In genomic region chr16:92511773-92512391, GRCm38 (mm10) we compare ENCODE assay signal across 10 mouse cellular contexts. TPM values are rescaled to one million over a fixed set of nuclear protein-coding genes. Genes with fewer than 3 reads are reported as not detected.
DNase-seq lines count a peak whose midpoint lies in the region; ATAC-seq and TF ChIP-seq lines count a peak whose summit lies in the region.
"Had no signal": no experiment of that assay in that cellular context is flagged by ENCODE, and none has a peak within 500 bp of the region (broad histone marks: within the 10 kb centered on the region; RNA-seq: fewer than 3 reads in every experiment).

No protein-coding gene starts in this region.

- WGBS in spleen, adult 2 months: 53% methylated on average over 5 of the region's 5 CpGs
- WGBS in forebrain, embryonic 12.5 days: 52% methylated on average over 5 of the region's 5 CpGs

- peak; percentile 11 to 26 for DNase-seq in cerebellum, adult 18-20 months
- DNase-seq in cerebellum, adult 11 months: no peak
- DNase-seq in spleen, adult 2 months (ENCODE audit: low read depth in 1 of 2, low spot score in 2 of 2): no peak
- DNase-seq in spleen, postnatal 36 days (ENCODE audit: low spot score in 2 of 2): no peak
- peak; percentile 45 to 62 for DNase-seq in lung, postnatal 4 days
- DNase-seq in testis, postnatal 10 days (ENCODE audit: low spot score): no peak
- no peak for DNase-seq in heart, adult 11 months

- no peak overlapping the region for H3K9ac ChIP-seq in forebrain, embryonic 12.5 days
- H3K9ac ChIP-seq: heart, embryonic 13.5 days had no signal

- no peaks in the 10 kb centered on the region for H3K27me3 ChIP-seq in spleen, adult 2 months (ENCODE audit: control insufficient read depth, insufficient read depth, low read length)
- H3K27me3 ChIP-seq in forebrain, embryonic 12.5 days: peaks cover 4% of the 10 kb centered on the region; the same call in 1 of the 2 replicates

- peak; percentile 30; the same call in 1 of the 2 replicates for ATAC-seq in forebrain, embryonic 12.5 days (ENCODE audit: low FRiP score)

- no peak overlapping the region for H3K27ac ChIP-seq in spleen, adult 2 months (ENCODE audit: insufficient read depth, low read length)
- H3K27ac ChIP-seq in forebrain, embryonic 12.5 days: 0 out of 2 replicates have a peak overlapping the region, but pooled peaks have one; percentile 25
- H3K27ac ChIP-seq: heart, embryonic 13.5 days; macrophage had no signal

- H3K36me3 ChIP-seq in spleen, adult 2 months (ENCODE audit: control insufficient read depth, insufficient read depth, low read length): no peaks in the 10 kb centered on the region
- no peaks in the 10 kb centered on the region for H3K36me3 ChIP-seq in forebrain, embryonic 12.5 days (replicated peaks)
- H3K36me3 ChIP-seq: heart, embryonic 13.5 days had no signal

- H3K4me1 ChIP-seq in spleen, adult 2 months (ENCODE audit: control insufficient read depth, insufficient read depth, insufficient read length): no peaks in the 10 kb centered on the region
- peaks cover 13% of the 10 kb centered on the region; the same call in 1 of the 2 replicates for H3K4me1 ChIP-seq in forebrain, embryonic 12.5 days

- no peak overlapping the region for H3K4me2 ChIP-seq in forebrain, embryonic 12.5 days
- H3K4me2 ChIP-seq: heart, embryonic 13.5 days had no signal

- TF ChIP-seq CTCF in spleen, adult 2 months (IDR thresholded peaks at IDR 0.05; ENCODE audit: extremely low read depth, insufficient read depth, insufficient read length, insufficient replicate concordance): peak; percentile 34; the same call in 1 of the 2 replicates

- H3K4me3 ChIP-seq in spleen, adult 2 months (ENCODE audit: extremely low read depth, insufficient read depth, insufficient read length): no peak overlapping the region
- no peak overlapping the region for H3K4me3 ChIP-seq in forebrain, embryonic 12.5 days (replicated peaks)
- H3K4me3 ChIP-seq: heart, embryonic 13.5 days had no signal

- no peaks in the 10 kb centered on the region for H3K9me3 ChIP-seq in forebrain, embryonic 12.5 days
- H3K9me3 ChIP-seq: heart, embryonic 13.5 days had no signal

- no peak for TF ChIP-seq POLR2A in spleen, adult 2 months (IDR thresholded peaks at IDR 0.05; ENCODE audit: low read depth, low read length)

RNA-seq across cellular contexts. Expression of gene Clic6, which starts 26.3 kb away (rescaled TPM):
- polyA plus RNA-seq in spleen, adult 2 months (2012; rRNA removed): 0.02 TPM in 2 replicates
- polyA plus RNA-seq in forebrain, embryonic 12.5 days (2016; fragmentation: Nextera tagmentation; extraction: Ambion mirVana): 5.1 and 8.0 TPM in 2 replicates
- polyA plus RNA-seq: macrophage had no signal

RNA-seq across cellular contexts. Expression of gene Rcan1, which starts 41.2 kb away (rescaled TPM):
- polyA plus RNA-seq in spleen, adult 2 months (2012; rRNA removed): 6.4 and 8.7 TPM in 2 replicates
- polyA plus RNA-seq in forebrain, embryonic 12.5 days (2016; fragmentation: Nextera tagmentation; extraction: Ambion mirVana): 40.9 and 43.1 TPM in 2 replicates

Comparison
In these comparisons a context has a peak if more than half of its experiments do, and no peak if none do; other contexts are left out.
1. DNase-seq: peak in cerebellum, adult 18-20 months (2 of 2) and lung, postnatal 4 days (2 of 2); none in cerebellum, adult 11 months (single experiment), spleen, adult 2 months (0 of 2), spleen, postnatal 36 days (0 of 2), testis, postnatal 10 days (single experiment) and heart, adult 11 months (single experiment).